Mouse (Mus musculus) right cerebral cortex, postnatal 10 days (tissue): ENCODE measurements around the gene Tmem125.

Experiments
- DNase-seq, 2 experiments: peaks; one replicate each; pipeline ENCODE4 v3.0.0; 2021; ENCODE audit warnings: low spot score in 2 of 2

Tmem125 gene

DNA sequence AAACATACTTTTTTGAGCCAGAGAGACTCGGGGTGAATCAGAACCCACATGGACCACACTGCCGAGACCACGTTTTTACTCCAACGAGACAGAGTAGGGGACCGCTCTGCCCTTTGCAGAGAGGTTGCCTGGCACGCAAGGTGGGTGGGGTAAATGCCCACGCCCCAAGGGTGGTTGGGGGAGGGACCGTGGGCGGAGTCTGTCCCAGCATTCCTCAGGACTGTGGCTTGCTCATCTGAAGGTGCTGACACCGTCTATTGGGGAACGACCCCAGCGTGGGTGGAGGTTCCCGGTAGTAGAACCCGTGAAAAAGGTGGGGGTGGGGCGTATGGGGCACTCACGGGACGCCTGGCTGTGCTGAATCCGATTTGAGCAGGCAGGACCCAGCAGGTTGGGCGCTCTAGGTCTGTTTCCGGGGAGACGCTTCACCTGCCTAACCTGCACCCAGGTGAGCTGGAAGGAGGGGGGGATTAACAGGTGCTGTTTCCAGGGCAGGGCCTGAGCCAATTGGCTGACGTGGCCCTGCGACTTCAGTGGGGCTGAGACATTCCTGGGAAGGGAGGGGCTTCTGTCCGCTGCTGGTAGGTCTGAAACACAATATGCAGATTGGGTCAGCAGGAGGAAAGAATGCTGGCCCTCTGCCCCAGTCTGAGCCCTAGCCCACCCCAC is at the start of gene Tmem125:
Tmem125 (minus strand) TSS at position 453 of the 669 bp plus-strand sequence.
- no peak for DNase-seq

DNA sequence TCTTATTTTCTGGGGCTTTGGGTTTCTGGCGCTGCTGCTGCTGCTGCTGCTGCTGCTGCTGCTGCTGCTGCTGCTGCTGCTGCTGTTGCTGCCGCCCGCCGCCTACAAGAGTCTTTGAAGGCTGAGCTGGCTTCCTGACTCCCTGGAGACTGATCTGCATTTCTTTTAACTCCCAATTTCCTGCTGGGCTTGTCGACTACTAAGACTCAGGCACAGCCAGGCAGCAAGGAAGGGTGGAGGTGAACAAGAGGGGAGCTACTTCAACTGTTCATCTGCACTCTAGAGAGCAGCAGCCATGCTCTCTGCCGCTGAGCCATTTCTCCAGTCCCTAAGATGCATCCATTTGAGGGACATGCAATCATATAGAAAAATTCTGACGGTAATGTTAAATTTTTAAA is 45.9 kb upstream of the Tmem125 start:
- no peak for DNase-seq

DNA sequence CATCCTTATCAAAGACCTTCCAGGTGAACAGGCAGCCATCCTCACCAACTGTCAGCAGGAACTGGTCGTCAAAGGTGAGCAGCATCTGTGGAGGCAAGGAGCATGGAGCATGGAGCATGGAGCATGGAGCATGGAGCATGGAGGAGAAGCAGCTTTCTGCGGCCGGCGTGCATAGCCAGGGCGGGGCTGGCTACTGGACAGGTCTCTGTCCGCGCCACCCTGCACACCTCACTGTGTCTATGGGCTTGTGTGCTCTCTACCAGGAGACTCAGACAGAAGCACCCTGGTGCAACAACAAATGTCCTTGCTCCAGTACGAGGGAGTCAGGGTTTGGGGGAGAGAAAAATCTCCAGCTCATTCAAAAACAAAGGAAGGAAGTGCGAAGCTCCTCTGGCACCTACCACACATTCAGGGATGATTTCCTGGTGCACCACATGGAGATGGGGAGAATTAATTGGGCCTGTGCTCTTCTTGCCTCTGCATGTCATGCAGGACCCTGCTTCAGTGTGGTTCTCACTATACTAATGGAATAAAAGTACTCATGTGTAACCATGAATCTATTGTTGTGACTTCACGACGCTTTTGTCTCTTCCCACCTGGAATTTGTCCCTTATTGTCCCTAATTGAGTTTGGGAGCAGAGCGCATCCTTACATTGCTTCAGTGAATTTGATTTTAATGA is 45.3 kb upstream of the Tmem125 start:
- DNase-seq: no peak

DNA sequence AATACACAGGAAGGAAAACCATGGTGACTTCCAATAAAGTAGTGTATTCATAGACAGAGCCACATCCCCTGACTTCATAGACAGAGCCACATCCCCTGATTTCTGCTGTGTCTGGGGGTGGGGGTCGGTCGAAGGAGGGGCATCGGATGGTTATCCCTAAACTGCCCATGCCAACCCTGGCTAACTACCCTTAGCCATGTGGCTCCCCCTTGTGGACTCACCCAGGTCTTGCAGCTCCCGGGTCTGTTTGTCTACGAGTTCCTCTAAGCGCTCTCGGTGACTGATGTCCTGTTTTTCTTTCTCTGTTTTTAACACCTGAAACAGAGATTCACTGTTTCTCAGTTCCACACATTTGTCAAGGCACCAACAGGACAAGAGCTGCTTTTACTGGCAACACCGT is 38.8 kb upstream of the Tmem125 start:
- no peak for DNase-seq

DNA sequence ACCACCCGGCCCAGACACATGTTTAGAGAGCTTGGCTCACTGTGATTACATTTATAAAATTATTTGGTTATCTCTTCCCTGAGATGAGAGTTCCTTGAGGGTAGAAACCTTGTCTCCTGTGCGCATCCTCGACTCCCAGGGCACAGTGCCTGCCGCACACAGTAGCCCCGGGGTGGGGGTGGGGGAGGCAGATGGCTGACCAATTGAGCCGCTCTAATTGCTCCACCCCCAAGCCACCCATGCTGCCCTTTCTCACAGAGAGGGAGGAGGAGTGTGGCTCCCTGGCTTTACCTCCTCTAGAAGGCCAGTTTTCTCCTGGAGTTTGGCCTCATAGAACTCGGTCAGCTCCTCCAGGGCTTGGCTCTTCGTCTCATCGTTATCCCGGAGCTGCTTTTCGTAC is 37.7 kb upstream of the Tmem125 start:
- DNase-seq: no peak

GRCm38 (mm10) chr4:118579313-118579712 is 35.5 kb upstream of the Tmem125 start:
- DNase-seq: peak in 1 of 2 experiments; percentile 46

- peak; percentile 87 to 94 for DNase-seq
Observed at GRCm38 (mm10) chr4:118576097-118576496, 32.3 kb upstream of the Tmem125 start.

DNA sequence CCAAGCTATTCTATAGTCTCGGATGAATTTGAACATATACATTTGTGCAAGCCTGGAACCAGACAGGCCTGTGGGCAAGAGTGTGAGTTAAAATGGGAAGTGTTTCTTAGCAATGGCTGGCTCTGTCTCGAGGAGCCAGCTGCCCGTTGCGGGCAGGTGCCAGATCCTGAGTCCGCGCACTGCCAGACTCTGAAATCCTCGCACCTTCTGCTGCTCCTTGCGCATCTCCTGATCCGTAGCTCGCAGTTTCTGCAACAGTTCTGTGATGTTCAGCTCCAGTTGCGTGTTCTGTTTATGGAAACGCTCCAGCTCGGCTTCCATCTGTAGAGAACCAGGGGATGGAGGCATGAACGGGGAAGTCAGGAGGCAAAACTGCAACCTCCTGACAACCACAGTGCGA is 27.6 kb upstream of the Tmem125 start:
- DNase-seq: peak; percentile 81 to 91

- DNase-seq: no peak
Observed at GRCm38 (mm10) chr4:118569320-118569719, 25.5 kb upstream of the Tmem125 start.

DNA sequence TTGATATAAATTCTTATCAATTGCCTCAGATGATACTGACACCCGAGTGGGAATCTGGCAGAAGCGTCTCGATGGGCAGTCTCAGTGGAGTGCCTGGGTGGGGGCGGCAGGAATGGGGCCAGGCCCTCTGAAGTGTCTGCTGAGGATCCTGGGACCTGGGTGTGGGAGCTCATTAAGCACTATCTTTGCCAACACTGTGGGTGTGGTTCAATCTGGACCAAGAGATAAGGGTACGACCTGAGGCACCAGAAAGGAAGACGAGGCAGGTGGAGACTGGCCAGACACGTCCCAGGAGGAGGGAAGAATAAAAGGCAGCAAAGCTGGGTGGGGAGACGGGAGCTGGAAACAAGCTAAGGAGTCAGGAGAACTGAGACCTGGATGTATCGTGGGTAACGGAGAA is 24.9 kb upstream of the Tmem125 start:
- DNase-seq: no peak

GRCm38 (mm10) chr4:118566161-118566676 is 22.4 kb upstream of the Tmem125 start:
- peak in 1 of 2 experiments; percentile 47 for DNase-seq

- DNase-seq: no peak
Observed at GRCm38 (mm10) chr4:118564926-118565279, 21.1 kb upstream of the Tmem125 start.

DNA sequence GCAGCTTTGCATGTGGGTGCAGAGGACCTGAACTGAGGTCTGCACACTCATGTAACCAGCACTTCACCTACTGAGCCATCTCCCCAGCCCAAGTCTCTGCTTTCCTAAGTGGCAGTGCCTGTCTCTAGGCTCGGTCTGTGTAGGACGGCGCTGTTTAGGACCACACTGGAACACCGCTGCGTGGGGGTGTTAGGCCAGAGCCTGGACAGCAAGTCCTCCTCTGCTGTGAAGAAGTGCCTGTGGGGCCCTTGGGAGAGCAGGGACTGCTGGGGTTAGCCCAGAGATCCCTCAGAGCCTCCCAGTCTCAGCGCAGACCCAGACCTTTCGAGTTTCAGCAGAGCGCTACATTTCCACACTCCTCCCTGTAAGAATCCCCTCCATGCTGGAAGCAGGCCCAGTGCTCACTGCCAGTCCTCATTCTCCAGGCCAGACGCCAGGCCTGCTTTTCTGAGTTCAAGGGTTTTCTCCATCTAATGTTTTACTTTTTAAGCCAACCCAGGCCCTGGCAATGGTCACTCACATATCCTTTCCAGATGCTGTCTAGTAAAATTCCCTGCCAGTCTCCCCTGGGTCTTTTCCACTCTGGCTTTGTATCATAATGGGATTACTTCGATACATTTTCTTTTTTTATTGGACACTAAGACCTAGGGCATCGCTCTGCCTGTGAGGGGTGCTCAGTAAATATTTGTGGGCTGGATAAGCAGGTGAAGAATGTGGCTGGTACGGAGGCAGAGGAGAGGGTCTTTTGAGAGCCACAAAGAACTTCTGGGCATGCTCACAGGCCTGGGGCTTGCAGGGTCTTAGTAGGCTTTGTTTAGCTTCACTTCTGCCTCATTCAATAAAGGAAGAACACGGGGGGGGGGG is 20.4 kb upstream of the Tmem125 start:
- DNase-seq: peak in 1 of 2 experiments; percentile 54

DNA sequence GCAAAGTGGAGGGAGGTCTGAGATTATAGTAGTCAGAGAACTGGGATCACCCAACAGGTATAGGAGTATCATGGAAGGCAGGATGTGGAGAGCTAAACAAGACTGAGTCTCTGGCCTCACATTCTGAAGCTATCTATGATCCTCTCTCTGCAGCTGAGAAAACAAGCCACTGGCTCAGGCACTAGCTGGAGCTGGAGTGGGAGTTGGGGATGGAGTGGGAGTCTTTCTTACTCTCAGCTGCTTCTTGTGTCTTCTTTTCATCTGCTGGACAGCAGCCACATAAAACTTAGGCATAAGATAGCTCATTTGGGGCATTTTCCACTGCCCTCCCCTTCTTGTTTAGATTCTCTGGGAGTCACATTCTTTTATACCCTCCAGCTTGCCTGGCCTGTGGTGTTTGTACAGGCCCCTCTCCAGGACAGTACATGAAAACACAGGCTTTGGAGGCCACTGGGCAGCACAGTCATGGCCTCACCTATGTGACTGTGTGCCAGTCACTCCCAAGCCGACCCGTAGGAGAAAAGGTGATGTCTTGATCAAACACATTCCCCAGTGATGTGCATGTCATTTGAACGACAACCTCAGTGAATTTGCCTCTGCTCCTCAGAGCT is 9.3 kb upstream of the Tmem125 start:
- no peak for DNase-seq

DNA sequence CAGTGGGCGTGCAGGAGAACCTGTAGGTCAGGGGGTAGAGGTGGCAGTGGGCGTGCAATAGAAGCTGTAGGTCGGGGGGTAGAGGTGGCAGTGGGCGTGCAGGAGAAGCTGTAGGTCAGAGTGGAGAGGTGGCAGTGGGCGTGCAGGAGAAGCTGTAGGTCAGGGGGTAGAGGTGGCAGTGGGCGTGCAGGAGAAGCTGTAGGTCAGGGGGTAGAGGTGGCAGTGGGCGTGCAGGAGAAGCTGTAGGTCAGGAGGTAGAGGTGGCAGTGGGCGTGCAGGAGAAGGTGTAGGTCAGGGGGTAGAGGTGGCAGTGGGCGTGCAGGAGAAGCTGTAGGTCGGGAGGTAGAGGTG is 4.3 kb upstream of the Tmem125 start:
- DNase-seq: peak in 1 of 2 experiments; percentile 42

GRCm38 (mm10) chr4:118547424-118548129 is 3.7 kb upstream of the Tmem125 start:
- peak; percentile 72 to 74 for DNase-seq

- DNase-seq: no peak
Observed at GRCm38 (mm10) chr4:118544441-118545127, 740 bp upstream of the Tmem125 start.

GRCm38 (mm10) chr4:118543158-118543530 is 700 bp downstream of the Tmem125 start:
- DNase-seq: no peak

- no peak for DNase-seq
Observed at GRCm38 (mm10) chr4:118542510-118543157, 1.2 kb downstream of the Tmem125 start.

GRCm38 (mm10) chr4:118539904-118540303 is 3.9 kb downstream of the Tmem125 start:
- no peak for DNase-seq
